Mouse (Mus musculus): ENCODE results near the gene Rasal2. TPM values are rescaled to one million over a fixed set of nuclear protein-coding genes. Genes with fewer than 3 reads are reported as not detected.

The Rasal2 gene
- polyA plus RNA-seq, 1 experiment from 2014 or later: 30.7 TPM

DNA sequence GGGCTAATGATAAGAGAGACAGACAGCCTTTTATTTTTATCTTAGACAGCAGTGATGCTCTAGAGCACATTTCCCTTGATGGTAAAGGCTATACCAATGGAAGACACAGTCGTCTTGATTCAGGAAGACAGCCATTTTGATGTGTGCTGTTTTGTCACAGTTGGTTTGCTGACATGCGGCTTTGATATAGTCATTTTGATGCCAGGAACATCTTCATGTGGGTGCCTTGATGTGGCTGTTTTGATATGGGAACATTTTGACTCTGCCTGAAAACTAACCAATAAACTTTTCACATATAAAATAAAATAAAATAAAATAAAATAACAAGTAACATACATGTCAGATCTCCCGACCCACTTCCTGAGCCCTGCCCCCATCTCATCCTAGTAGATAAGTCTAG, 16.0 kb upstream of the Rasal2 start:
- Histone ChIP-seq H3K27ac (ENCODE audit: low read depth, low read length) (no peak overlapping the region), H3K4me1 (ENCODE audit: control insufficient read depth, insufficient read depth, low read length) (no peaks in the 10 kb centered on the region), H3K36me3 (ENCODE audit: control insufficient read depth, insufficient read depth, low read length) (no peaks in the 10 kb centered on the region), H3K9me3 (replicated peaks; ENCODE audit: control insufficient read depth, low read length) (no peaks in the 10 kb centered on the region), H3K4me2 (ENCODE audit: low read length) (no peak overlapping the region), H3K27me3 (replicated peaks; ENCODE audit: control insufficient read depth, insufficient read depth, low read length) (no peaks in the 10 kb centered on the region), H3K4me3 (ENCODE audit: low read depth, low read length) (no peak overlapping the region), H3K9ac (ENCODE audit: low read length) (no peak overlapping the region)
- DNase-seq (ENCODE audit: low spot score): no peak
- WGBS: 92% methylated on average over 3 of the region's 3 CpGs
- ATAC-seq: no peak

DNA sequence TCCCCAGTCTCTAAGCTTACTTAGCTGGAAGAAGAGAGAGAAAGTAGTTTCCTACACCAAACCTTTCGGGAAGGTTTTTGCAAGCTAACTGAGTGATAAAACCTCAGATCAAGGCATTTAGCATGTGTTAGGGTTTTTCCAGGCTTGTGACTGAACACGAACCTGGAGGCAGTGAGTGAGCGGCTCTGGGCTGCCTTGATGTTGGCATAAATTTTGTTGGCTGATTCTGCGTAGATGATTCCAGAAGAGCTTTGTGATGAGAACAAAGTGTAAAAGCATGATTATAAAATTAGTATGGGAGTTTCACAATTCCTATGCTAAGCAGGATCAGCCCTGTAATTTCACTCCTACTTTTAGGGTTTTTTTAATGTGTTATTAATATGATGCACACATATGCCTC, 15.2 kb upstream of the Rasal2 start:
- Histone ChIP-seq H3K36me3 (ENCODE audit: control insufficient read depth, insufficient read depth, low read length) (no peaks in the 10 kb centered on the region), H3K4me3 (ENCODE audit: low read depth, low read length) (no peak overlapping the region), H3K4me1 (ENCODE audit: control insufficient read depth, insufficient read depth, low read length) (no peaks in the 10 kb centered on the region), H3K9me3 (replicated peaks; ENCODE audit: control insufficient read depth, low read length) (no peaks in the 10 kb centered on the region), H3K27ac (ENCODE audit: low read depth, low read length) (no peak overlapping the region), H3K9ac (ENCODE audit: low read length) (no peak overlapping the region), H3K27me3 (replicated peaks; ENCODE audit: control insufficient read depth, insufficient read depth, low read length) (no peaks in the 10 kb centered on the region), H3K4me2 (ENCODE audit: low read length) (no peak overlapping the region)
- 98% methylated on average over 4 of the region's 4 CpGs for WGBS
- ATAC-seq (no peak), DNase-seq (ENCODE audit: low spot score) (no peak)

- WGBS: 65% methylated on average over 1 of the region's 1 CpGs
- Histone ChIP-seq H3K9me3 (replicated peaks; ENCODE audit: control insufficient read depth, low read length) (no peaks in the 10 kb centered on the region), H3K27ac (ENCODE audit: low read depth, low read length) (no peak overlapping the region), H3K36me3 (ENCODE audit: control insufficient read depth, insufficient read depth, low read length) (no peaks in the 10 kb centered on the region), H3K4me3 (ENCODE audit: low read depth, low read length) (no peak overlapping the region), H3K4me2 (ENCODE audit: low read length) (no peak overlapping the region), H3K9ac (ENCODE audit: low read length) (no peak overlapping the region), H3K27me3 (replicated peaks; ENCODE audit: control insufficient read depth, insufficient read depth, low read length) (no peaks in the 10 kb centered on the region), H3K4me1 (ENCODE audit: control insufficient read depth, insufficient read depth, low read length) (no peaks in the 10 kb centered on the region)
- ATAC-seq (no peak), DNase-seq (ENCODE audit: low spot score) (no peak)
Measured at GRCm38 (mm10) chr1:157426933-157427332, 14.5 kb upstream of the Rasal2 start.

- Histone ChIP-seq H3K36me3 (ENCODE audit: control insufficient read depth, insufficient read depth, low read length) (no peaks in the 10 kb centered on the region), H3K27ac (ENCODE audit: low read depth, low read length) (no peak overlapping the region), H3K4me1 (ENCODE audit: control insufficient read depth, insufficient read depth, low read length) (no peaks in the 10 kb centered on the region), H3K4me3 (ENCODE audit: low read depth, low read length) (no peak overlapping the region), H3K9ac (ENCODE audit: low read length) (no peak overlapping the region), H3K4me2 (ENCODE audit: low read length) (no peak overlapping the region), H3K9me3 (replicated peaks; ENCODE audit: control insufficient read depth, low read length) (no peaks in the 10 kb centered on the region), H3K27me3 (replicated peaks; ENCODE audit: control insufficient read depth, insufficient read depth, low read length) (no peaks in the 10 kb centered on the region)
- DNase-seq (ENCODE audit: low spot score) (peak; percentile 83), ATAC-seq (peak; percentile 88)
- WGBS: 35% methylated on average over 8 of the region's 8 CpGs
Measured at GRCm38 (mm10) chr1:157425741-157426427, 13.5 kb upstream of the Rasal2 start.

DNA sequence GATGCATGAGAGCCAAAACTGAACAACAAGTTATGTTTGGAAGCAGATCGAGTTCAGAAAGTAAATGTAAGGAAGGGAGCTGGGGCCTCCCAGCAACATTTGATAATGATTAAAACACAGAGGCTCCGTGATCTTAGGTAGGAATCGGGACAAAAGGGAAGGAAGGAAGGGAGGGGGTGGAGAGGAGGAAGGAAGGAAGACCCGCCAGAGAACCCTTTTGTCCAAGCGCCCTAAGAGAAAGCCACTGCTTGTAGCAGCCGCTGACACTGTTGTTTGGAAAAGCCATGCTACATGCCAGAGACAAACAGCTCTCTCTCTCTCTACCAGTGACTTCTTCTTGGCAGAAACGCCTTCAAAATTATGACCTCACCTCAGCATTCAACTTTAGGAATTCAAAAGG, 5.5 kb upstream of the Rasal2 start:
- peak overlapping the region; percentile 9; the same call in 1 of the 2 replicates for H3K27ac ChIP-seq (ENCODE audit: low read depth, low read length)
- ATAC-seq: 0 out of 2 replicates have a peak, but pooled peaks have one; percentile 26
- WGBS: 11% methylated on average over 7 of the region's 7 CpGs
- H3K4me1 ChIP-seq (ENCODE audit: control insufficient read depth, insufficient read depth, low read length): 0 out of 2 replicates have a peak, but pooled peaks cover 4% of the 10 kb centered on the region
- H3K27me3 ChIP-seq (replicated peaks; ENCODE audit: control insufficient read depth, insufficient read depth, low read length): no peaks in the 10 kb centered on the region
- DNase-seq (ENCODE audit: low spot score): peak; percentile 38
- no peak overlapping the region for H3K4me3 ChIP-seq (ENCODE audit: low read depth, low read length)
- no peaks in the 10 kb centered on the region for H3K9me3 ChIP-seq (replicated peaks; ENCODE audit: control insufficient read depth, low read length)
- H3K4me2 ChIP-seq (ENCODE audit: low read length): 0 out of 2 replicates have a peak overlapping the region, but pooled peaks have one; percentile 10
- H3K36me3 ChIP-seq (ENCODE audit: control insufficient read depth, insufficient read depth, low read length): 0 out of 2 replicates have a peak, but pooled peaks cover 6% of the 10 kb centered on the region
- no peak overlapping the region for H3K9ac ChIP-seq (ENCODE audit: low read length)

DNA sequence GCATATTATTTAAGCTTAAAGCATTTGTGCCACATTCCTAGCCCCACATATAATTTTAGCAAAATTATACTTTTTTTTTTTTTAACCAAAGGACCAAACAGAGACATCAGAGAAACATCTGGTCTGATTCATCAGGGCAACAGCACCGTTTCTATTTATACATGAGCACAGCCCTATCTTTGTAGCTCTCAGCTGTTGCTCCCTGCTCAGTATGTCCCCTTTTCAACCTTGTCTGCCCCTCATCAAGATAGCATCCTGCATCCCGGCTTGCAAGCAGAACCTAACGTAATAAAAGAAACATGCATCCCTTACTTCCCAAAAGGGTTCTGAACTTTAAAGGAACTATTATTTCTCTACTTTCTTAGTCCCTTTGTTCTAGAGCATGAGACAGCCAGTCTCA, 5.0 kb upstream of the Rasal2 start:
- Histone ChIP-seq H3K27ac (ENCODE audit: low read depth, low read length) (peak overlapping the region; percentile 9; the same call in 1 of the 2 replicates), H3K36me3 (ENCODE audit: control insufficient read depth, insufficient read depth, low read length) (0 out of 2 replicates have a peak, but pooled peaks cover 6% of the 10 kb centered on the region), H3K4me2 (ENCODE audit: low read length) (0 out of 2 replicates have a peak overlapping the region, but pooled peaks have one; percentile 10), H3K9ac (ENCODE audit: low read length) (no peak overlapping the region), H3K4me1 (ENCODE audit: control insufficient read depth, insufficient read depth, low read length) (0 out of 2 replicates have a peak, but pooled peaks cover 4% of the 10 kb centered on the region), H3K27me3 (replicated peaks; ENCODE audit: control insufficient read depth, insufficient read depth, low read length) (no peaks in the 10 kb centered on the region), H3K9me3 (replicated peaks; ENCODE audit: control insufficient read depth, low read length) (no peaks in the 10 kb centered on the region), H3K4me3 (ENCODE audit: low read depth, low read length) (no peak overlapping the region)
- 24% methylated on average over 3 of the region's 3 CpGs for WGBS
- DNase-seq (ENCODE audit: low spot score) (no peak), ATAC-seq (no peak)

GRCm38 (mm10) chr1:157416628-157417027, 4.2 kb upstream of the Rasal2 start:
- DNase-seq (ENCODE audit: low spot score): no peak
- H3K4me1 ChIP-seq (ENCODE audit: control insufficient read depth, insufficient read depth, low read length): 0 out of 2 replicates have a peak, but pooled peaks cover 4% of the 10 kb centered on the region
- ATAC-seq: no peak
- H3K9ac ChIP-seq (ENCODE audit: low read length): no peak overlapping the region
- no peak overlapping the region for H3K4me2 ChIP-seq (ENCODE audit: low read length)
- H3K36me3 ChIP-seq (ENCODE audit: control insufficient read depth, insufficient read depth, low read length): 0 out of 2 replicates have a peak, but pooled peaks cover 6% of the 10 kb centered on the region
- H3K27me3 ChIP-seq (replicated peaks; ENCODE audit: control insufficient read depth, insufficient read depth, low read length): no peaks in the 10 kb centered on the region
- no peak overlapping the region for H3K4me3 ChIP-seq (ENCODE audit: low read depth, low read length)
- H3K27ac ChIP-seq (ENCODE audit: low read depth, low read length): no peak overlapping the region
- no peaks in the 10 kb centered on the region for H3K9me3 ChIP-seq (replicated peaks; ENCODE audit: control insufficient read depth, low read length)
- 88% methylated on average over 2 of the region's 2 CpGs for WGBS

DNA sequence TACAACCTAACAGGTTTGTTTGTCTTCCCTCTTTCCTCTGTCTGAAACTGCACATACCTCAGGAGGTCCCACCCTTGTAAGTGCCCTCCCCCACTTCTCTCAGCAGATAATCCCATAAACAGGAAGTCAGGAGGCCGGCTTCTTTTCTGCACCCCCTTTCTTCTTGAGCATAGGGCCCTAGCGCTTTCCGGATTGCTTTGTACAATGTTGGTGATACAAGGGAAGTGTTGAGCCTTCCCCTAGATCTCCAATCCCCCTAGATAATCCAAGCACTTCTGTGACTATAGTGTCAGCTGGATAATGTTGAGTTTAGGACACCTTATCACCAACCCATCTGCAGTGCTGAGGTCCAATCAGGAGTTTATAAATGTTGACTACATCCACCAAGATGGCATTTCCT, 3.4 kb upstream of the Rasal2 start:
- Histone ChIP-seq H3K36me3 (ENCODE audit: control insufficient read depth, insufficient read depth, low read length) (0 out of 2 replicates have a peak, but pooled peaks cover 6% of the 10 kb centered on the region), H3K4me1 (ENCODE audit: control insufficient read depth, insufficient read depth, low read length) (peaks cover 10% of the 10 kb centered on the region; the same call in 1 of the 2 replicates), H3K27me3 (replicated peaks; ENCODE audit: control insufficient read depth, insufficient read depth, low read length) (no peaks in the 10 kb centered on the region), H3K9ac (ENCODE audit: low read length) (no peak overlapping the region), H3K9me3 (replicated peaks; ENCODE audit: control insufficient read depth, low read length) (no peaks in the 10 kb centered on the region), H3K27ac (ENCODE audit: low read depth, low read length) (no peak overlapping the region), H3K4me2 (ENCODE audit: low read length) (no peak overlapping the region), H3K4me3 (ENCODE audit: low read depth, low read length) (no peak overlapping the region)
- ATAC-seq (no peak), DNase-seq (ENCODE audit: low spot score) (no peak)
- 82% methylated on average over 3 of the region's 3 CpGs for WGBS

GRCm38 (mm10) chr1:157411711-157412380, 549 bp downstream of the Rasal2 start:
- peak; percentile 87 for ATAC-seq
- WGBS: under 1% methylated on average over 48 of the region's 85 CpGs
- Histone ChIP-seq H3K4me2 (ENCODE audit: low read length) (peak overlapping the region; percentile 71), H3K9me3 (replicated peaks; ENCODE audit: control insufficient read depth, low read length) (no peaks in the 10 kb centered on the region), H3K4me1 (ENCODE audit: control insufficient read depth, insufficient read depth, low read length) (peaks cover 10% of the 10 kb centered on the region; the same call in 1 of the 2 replicates), H3K36me3 (ENCODE audit: control insufficient read depth, insufficient read depth, low read length) (no peaks in the 10 kb centered on the region), H3K27me3 (replicated peaks; ENCODE audit: control insufficient read depth, insufficient read depth, low read length) (no peaks in the 10 kb centered on the region), H3K27ac (ENCODE audit: low read depth, low read length) (peak overlapping the region; percentile 97), H3K4me3 (ENCODE audit: low read depth, low read length) (peak overlapping the region; percentile 89), H3K9ac (ENCODE audit: low read length) (peak overlapping the region; percentile 90)
- peak; percentile 52 for DNase-seq (ENCODE audit: low spot score)
